In genomic region chr3:26166711-26167110, GRCm38 (mm10) we compare ENCODE assay signal across 22 mouse cellular contexts.
A peak's percentile ranks its signal among the peaks of the same experiment; 100 is the strongest.
DNase-seq lines count a peak whose midpoint lies in the region; ATAC-seq lines count a peak whose summit lies in the region.
"Had no signal": no experiment of that assay in that cellular context is flagged by ENCODE, and none has a peak within 500 bp of the region (broad histone marks: within the 10 kb centered on the region; RNA-seq: fewer than 3 reads in every experiment).

No protein-coding gene starts in this region.

- no peak overlapping the region for H3K4me3 ChIP-seq in heart, embryonic 10.5 days
- H3K4me3 ChIP-seq: embryonic facial prominence, embryonic 10.5 days; embryonic facial prominence, embryonic 12.5 days; forebrain, embryonic 13.5 days; forebrain, embryonic 15.5 days had no signal

- peak; percentile 73 for DNase-seq in heart, adult 11 months
- no peak for DNase-seq in heart, embryonic 10.5 days (ENCODE audit: low spot score)
- DNase-seq in ZHBTc4 (ENCODE audit: low read depth, low spot score): peak; percentile 63
- DNase-seq in retina, postnatal 1 day: peak; percentile 60
- DNase-seq in right cerebral cortex, postnatal 14 days: no peak
- DNase-seq: adrenal gland, adult 2 months; adrenal gland, postnatal 10 days; adrenal gland, postnatal 25 days; B cell, adult 2 months; cerebellum, adult 11-12 months; cerebellum, adult 2 months; cerebellum, adult 9-10 months; cerebellum, postnatal 10 days; cerebellum, postnatal 25 days; forebrain, postnatal 0 days had no signal

- no peaks in the 10 kb centered on the region for H3K9me3 ChIP-seq in heart, embryonic 10.5 days
- H3K9me3 ChIP-seq: embryonic facial prominence, embryonic 10.5 days; embryonic facial prominence, embryonic 12.5 days; forebrain, embryonic 13.5 days; forebrain, embryonic 15.5 days had no signal

- ATAC-seq in cerebellum, adult (ENCODE audit: insufficient number of reproducible peaks, low FRiP score, low TSS enrichment): no peak
- ATAC-seq: CD4-positive, CD25-positive, alpha-beta regulatory T cell, adult 4 months; forebrain, embryonic 13.5 days; forebrain, embryonic 15.5 days; forebrain, postnatal 0 days had no signal

- no peak overlapping the region for H3K27ac ChIP-seq in heart, embryonic 10.5 days
- H3K27ac ChIP-seq: embryonic facial prominence, embryonic 10.5 days; embryonic facial prominence, embryonic 12.5 days; forebrain, embryonic 13.5 days; forebrain, embryonic 15.5 days had no signal

- 81% methylated on average over 8 of the region's 8 CpGs for WGBS in heart, embryonic 10.5 days

- H3K36me3 ChIP-seq in heart, embryonic 10.5 days: no peaks in the 10 kb centered on the region
- H3K36me3 ChIP-seq: embryonic facial prominence, embryonic 10.5 days; embryonic facial prominence, embryonic 12.5 days; forebrain, embryonic 15.5 days had no signal

- H3K27me3 ChIP-seq in heart, embryonic 10.5 days (ENCODE audit: insufficient read depth, poor library complexity, severe bottlenecking): no peaks in the 10 kb centered on the region
- H3K27me3 ChIP-seq: CH12.LX; embryonic facial prominence, embryonic 12.5 days; forebrain, embryonic 13.5 days; forebrain, embryonic 15.5 days had no signal

- H3K4me1 ChIP-seq in heart, embryonic 10.5 days: no peaks in the 10 kb centered on the region
- H3K4me1 ChIP-seq: embryonic facial prominence, embryonic 10.5 days; embryonic facial prominence, embryonic 12.5 days; forebrain, embryonic 13.5 days; forebrain, embryonic 15.5 days had no signal

Comparison
In these comparisons a context has a peak if more than half of its experiments do, and no peak if none do; other contexts are left out.
1. DNase-seq: peak in heart, adult 11 months (single experiment), ZHBTc4 (single experiment) and retina, postnatal 1 day (single experiment); none in heart, embryonic 10.5 days (single experiment) and right cerebral cortex, postnatal 14 days (single experiment).